Mouse (Mus musculus) cerebellum, adult 2 months (tissue): ENCODE results near the gene Cckbr. TPM values are rescaled to one million over a fixed set of nuclear protein-coding genes. Genes with fewer than 3 reads are reported as not detected.

Source experiments
- DNase-seq, 2 experiments: peaks; one replicate each; pipeline ENCODE4 v3.0.0; 2021
- H3K27ac ChIP-seq: fragments of 200-500 bp; 2 replicates; pipeline ENCODE4 v1.5.1; 2012; ENCODE audit warnings: low read length, control low read depth, inconsistent platforms; ENCODE audit not compliant: insufficient read depth
- H3K27me3 ChIP-seq: fragments of 200-500 bp; 2 replicates; pipeline ENCODE4 v1.6.1; 2012; ENCODE audit warnings: inconsistent platforms, mild to moderate bottlenecking, low read length, moderate library complexity; ENCODE audit not compliant: control insufficient read depth, insufficient read depth
- H3K4me1 ChIP-seq: fragments of 200-500 bp; 2 replicates; pipeline ENCODE4 v1.6.1; 2011; ENCODE audit warnings: low read length; ENCODE audit not compliant: control insufficient read depth, insufficient read depth
- H3K4me3 ChIP-seq: fragments of 200-500 bp; replicated peaks from 2 replicates; pipeline ENCODE3; 2011; ENCODE audit warnings: mild to moderate bottlenecking, low read depth, low read length, control low read depth; ENCODE audit not compliant: insufficient read depth
- CTCF ChIP-seq: fragments of 200-500 bp; IDR thresholded peaks from 2 replicates; pipeline ENCODE4 v1.5.1; 2011; ENCODE audit warnings: low read depth, mild to moderate bottlenecking, control low read depth, low read length, moderate library complexity, borderline replicate concordance; ENCODE audit not compliant: insufficient read depth
- POLR2A ChIP-seq: fragments of 200-500 bp; IDR thresholded peaks from 2 replicates; pipeline ENCODE4 v1.6.1; 2011; ENCODE audit warnings: low read length, control low read depth, borderline replicate concordance; ENCODE audit not compliant: insufficient read depth
- WGBS: fragments of 180-500 bp; shearing (Covaris S2); methylation state at CpG from one replicate; pipeline ENCODE4 v1.1.7; 2018; 5-methylcytosine and 5-hydroxymethylcytosine counted together
- polyA plus RNA-seq: library from polyadenylated mRNA; depleted of rRNA; stranded (reverse); fragments of >200 nt; gene quantifications from 2 replicates; pipeline ENCODE4 v1.2.3, GENCODE M21; 2012

The Cckbr gene
- polyA plus RNA-seq, 1 experiment, result 8.5 TPM

DNA sequence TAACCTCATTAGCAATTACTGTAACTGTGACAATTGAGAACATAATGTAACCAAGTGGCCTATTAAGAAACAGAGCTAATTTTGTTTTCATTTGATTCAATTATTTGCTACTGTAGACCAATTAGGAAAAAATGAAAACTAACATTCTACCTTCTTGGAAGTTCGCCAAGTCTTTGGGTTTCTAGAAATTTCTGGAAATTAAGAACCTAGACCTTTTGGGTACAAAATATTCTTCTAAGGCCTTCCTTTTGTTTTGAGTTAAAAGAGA, 51.8 kb downstream of the Cckbr start:
- WGBS, result 94% methylated on average over 1 of the region's 1 CpGs

DNA sequence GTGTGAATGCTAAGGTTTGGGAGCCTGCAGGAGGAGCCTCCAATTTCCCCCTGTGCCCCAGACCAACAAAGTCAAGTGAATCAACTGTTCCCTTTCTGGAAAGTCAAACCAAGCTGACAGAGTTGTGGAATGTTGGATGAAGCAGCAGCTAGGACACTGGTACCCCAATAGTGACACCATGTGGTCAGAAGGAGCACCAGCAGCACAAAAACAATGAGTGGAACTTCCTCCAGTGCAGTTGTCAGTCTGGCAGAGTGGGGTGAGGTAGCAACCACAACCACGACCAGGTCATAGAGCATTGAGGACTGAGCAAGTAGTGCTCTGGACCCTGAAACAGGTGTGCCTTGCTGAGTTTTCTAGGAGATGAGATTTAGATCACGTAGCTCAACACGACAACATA, 52.3 kb downstream of the Cckbr start:
- peak; percentile 45 to 50 for DNase-seq
- WGBS, result 65% methylated on average over 3 of the region's 3 CpGs
- Histone ChIP-seq H3K4me3 (no peak overlapping the region), H3K27me3 (no peaks in the 10 kb centered on the region), H3K27ac (no peak overlapping the region), H3K4me1 (no peaks in the 10 kb centered on the region)
- TF ChIP-seq POLR2A (no peak), CTCF (peak; percentile 84)

More for the DNA sequence above, 51.8 kb downstream of the Cckbr start:
- Histone ChIP-seq H3K4me3 (no peak overlapping the region), H3K27ac (no peak overlapping the region), H3K27me3 (no peaks in the 10 kb centered on the region), H3K4me1 (no peaks in the 10 kb centered on the region)
- TF ChIP-seq POLR2A (no peak), CTCF (no peak)
- no peak for DNase-seq

- DNase-seq, result no peak
- H3K4me1 ChIP-seq, result no peaks in the 10 kb centered on the region
- H3K27ac ChIP-seq, result no peak overlapping the region
- H3K4me3 ChIP-seq, result no peak overlapping the region
- no peaks in the 10 kb centered on the region for H3K27me3 ChIP-seq
- TF ChIP-seq POLR2A (no peak), CTCF (no peak)
- 83% methylated on average over 8 of the region's 8 CpGs for WGBS
These were observed 52.8 kb downstream of the Cckbr start for GRCm38 (mm10) chr7:105478344-105478743.

DNA sequence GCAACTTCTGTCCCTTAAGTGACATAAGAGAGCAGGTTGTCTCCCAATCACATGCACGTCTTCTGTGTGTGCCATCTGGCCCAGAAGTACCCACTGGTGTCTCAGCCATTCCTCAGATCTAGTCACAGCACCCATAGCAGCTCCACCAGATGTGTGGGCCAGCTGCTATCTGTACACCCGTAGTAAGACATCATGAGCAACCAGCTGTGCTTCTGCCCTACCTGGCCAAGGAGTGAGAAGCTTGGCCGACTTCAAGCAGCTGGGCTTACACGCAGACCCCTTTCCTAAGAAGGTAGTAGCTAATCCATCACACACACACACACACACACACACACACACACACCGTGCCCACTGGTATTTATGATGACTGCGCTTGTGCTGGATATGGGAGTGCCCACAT, 53.7 kb downstream of the Cckbr start:
- no peak for DNase-seq
- Histone ChIP-seq H3K4me3 (no peak overlapping the region), H3K27me3 (no peaks in the 10 kb centered on the region), H3K27ac (no peak overlapping the region), H3K4me1 (no peaks in the 10 kb centered on the region)
- no peak for TF ChIP-seq CTCF
- no peak for TF ChIP-seq POLR2A
- WGBS, result 79% methylated on average over 6 of the region's 6 CpGs

DNA sequence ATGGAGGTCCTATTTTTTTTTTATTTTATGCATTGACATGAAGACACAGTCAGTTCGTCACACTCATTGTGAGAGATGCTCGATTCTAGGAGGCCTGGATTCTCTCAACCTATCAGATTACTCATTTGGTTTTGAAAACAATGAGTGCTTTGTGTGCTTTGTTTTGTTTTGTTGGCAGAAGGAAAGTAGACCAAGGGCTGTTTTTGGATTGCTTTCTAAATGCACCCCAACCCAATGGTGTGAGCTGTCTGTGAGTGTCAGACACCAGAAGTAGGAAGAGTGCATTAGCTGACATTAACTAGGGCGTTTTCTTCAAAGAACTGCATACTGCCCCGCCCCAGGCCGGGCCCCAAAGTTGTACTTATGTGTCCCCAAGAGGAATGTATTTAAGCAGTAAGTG, 54.5 kb downstream of the Cckbr start:
- Histone ChIP-seq H3K4me1 (no peaks in the 10 kb centered on the region), H3K4me3 (no peak overlapping the region), H3K27me3 (no peaks in the 10 kb centered on the region), H3K27ac (no peak overlapping the region)
- DNase-seq, result no peak
- 77% methylated on average over 5 of the region's 5 CpGs for WGBS
- TF ChIP-seq CTCF (no peak), POLR2A (no peak)

DNA sequence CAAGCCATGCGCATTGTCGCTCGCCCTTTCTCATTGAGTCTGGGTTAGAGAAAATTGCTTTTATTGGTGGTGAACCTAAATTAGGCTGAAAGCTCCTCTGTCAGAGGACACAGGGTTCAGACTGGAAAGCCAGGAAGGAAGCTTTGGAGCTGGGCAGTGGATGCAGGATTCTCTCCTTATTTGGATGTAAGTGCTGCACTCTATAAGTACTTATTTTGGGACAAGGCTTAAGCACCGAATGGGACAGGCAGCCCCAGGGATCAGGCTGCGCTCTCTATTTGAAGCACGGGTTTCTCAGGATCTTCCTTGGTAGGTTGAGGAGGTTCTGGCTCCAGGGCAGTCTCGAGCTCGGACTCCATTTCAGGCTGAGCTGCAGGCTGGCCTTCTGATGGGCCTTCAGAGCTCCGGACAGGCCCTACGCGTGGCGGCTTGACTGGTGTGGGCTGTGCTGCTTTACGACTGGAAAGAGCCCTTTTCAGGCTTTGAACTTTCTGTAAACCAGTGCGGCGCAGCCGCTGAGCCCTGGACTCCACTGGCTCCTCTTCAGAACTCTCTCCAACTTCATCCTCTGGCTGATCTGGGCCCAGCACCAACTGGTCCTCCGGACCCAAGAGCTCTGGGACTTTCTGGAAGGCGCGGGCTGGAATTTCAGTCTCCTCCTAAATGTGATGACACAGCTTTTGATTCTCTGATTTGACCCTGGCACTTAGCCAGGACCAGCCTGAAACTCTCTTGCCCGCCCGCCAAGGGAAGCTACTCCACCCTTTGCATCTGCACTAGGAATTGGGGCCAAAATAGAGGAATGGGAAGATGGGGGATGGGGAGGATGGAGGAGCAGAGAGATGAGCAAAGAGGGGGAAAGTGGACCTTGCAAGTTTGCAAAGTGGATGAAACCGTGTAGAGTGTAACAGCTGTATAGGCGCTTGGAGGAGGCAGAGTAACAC, 55.3 kb downstream of the Cckbr start:
- Histone ChIP-seq H3K4me3 (peak overlapping the region; percentile 39), H3K27me3 (no peaks in the 10 kb centered on the region), H3K4me1 (no peaks in the 10 kb centered on the region), H3K27ac (peak overlapping the region; percentile 25; the same call in 1 of the 2 replicates)
- 56% methylated on average over 23 of the region's 23 CpGs for WGBS
- DNase-seq, result peak; percentile 35 to 37
- no peak for TF ChIP-seq CTCF
- TF ChIP-seq POLR2A, result no peak

- Histone ChIP-seq H3K27me3 (no peaks in the 10 kb centered on the region), H3K4me3 (peak within 1 kb of the TSS; percentile 39), H3K4me1 (no peaks in the 10 kb centered on the region), H3K27ac (peak within 1 kb of the TSS; percentile 25)
- peak; percentile 71 to 74 for DNase-seq
- WGBS, result 2% methylated on average over 62 of the region's 63 CpGs
- TF ChIP-seq CTCF (no peak), POLR2A (peak; percentile 33; the same call in 1 of the 2 replicates)
These were observed 56.2 kb downstream of the Cckbr start, which contains the start of gene Cavin3 for GRCm38 (mm10) chr7:105481505-105482411. Gene Cavin3 (minus strand): TSS chr7:105482300.
